Mouse (Mus musculus) brain, embryonic 18.5 days (tissue): ENCODE data around the gene Olfr460.
"Not testable (repeated sequence)": the region's sequence is repeated elsewhere in the genome, so short reads cannot be mapped to it uniquely, and the experiment has no call there.

Experiments
- DNase-seq: peaks from one replicate; pipeline ENCODE4 v3.0.0-alpha.2; 2012; ENCODE audit warnings: low read depth, low spot score

Olfr460 gene

DNA sequence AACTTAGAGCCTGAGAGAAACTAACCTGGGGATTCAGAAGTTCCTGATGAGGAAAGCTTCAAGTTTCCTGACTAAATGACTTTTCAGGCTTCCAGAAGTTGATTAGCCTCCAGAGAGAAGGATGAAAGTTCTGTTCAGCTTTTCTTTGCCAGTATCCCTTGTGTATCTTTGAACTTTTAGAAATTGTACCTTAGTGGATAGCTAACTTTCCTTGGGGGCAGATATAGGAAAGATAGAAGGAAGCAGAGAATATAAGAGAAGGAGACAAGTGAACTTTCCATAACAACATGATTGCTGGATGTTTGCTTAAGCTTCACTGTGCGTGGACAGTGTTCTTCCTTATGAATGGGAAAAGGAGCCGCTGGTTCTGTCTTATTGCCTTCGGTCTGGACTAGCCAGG lies at the start of gene Olfr460:
TSS of gene Olfr460 (plus strand) at position 301 of the 400 bp plus-strand sequence.
- DNase-seq: no peak

DNA sequence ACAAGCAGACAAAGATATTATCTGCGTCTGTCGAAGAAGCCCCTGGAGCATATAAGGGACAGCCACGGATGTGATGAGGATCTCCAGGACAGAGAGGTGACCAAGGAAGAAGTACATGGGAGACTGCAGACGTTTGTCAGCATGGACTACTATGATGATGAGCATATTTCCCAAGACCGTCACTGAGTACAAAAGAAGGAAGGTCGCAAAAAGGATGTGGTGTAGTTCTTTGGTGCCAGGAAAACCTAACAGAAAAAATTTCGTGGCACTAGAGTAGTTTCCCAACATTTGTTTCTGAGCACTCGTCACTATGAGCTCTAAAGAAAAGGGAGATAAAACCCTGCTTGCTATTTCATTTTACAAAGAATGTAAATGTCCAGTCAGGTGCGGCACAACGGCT lies 24.6 kb upstream of the Olfr460 start:
- no peak for DNase-seq

DNA sequence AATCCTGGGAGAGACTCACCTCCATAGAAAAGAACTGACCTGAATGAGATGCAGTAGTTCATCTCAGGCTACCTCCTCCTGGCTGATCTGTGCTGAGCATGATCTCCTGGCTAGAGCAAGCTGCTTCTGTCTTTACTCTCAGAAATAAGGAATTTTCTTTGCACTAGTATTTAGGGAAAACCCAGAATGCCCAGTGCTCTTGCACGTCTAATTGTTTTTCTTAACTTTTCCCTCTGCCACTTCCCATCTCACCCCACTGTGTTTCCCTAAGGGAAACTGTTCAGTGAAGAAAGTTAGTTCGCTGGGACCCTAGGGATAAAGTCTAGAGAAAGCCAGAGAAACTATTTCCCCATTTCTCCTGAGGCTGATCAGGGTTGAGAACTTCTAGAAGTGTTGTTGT lies 14.3 kb upstream of the Olfr460 start, which contains the start of gene Olfr461:
TSS of gene Olfr461 (minus strand) at position 101 of the 400 bp plus-strand sequence.
- DNase-seq: no peak

DNA sequence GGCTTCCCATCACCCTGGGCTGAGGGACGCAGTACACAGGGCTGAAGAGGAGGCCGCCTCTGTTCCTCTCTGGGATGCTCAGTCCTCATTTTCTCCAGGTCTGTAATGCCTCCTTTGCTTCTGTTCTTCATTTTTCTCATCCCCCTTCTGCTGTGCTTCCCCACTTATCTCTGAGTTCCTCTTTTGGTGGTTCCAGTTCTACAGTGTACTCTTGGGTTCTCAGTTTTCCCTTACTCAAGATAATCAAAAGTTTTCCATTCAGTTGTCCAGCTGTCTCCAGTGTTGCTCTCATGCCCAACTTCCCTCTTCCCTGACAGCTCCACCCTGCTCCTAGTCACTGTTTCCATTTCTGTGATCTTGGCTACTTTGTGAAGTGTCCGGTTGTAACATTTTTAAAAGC lies 4.3 kb downstream of the Olfr460 start:
- DNase-seq: no peak

DNA sequence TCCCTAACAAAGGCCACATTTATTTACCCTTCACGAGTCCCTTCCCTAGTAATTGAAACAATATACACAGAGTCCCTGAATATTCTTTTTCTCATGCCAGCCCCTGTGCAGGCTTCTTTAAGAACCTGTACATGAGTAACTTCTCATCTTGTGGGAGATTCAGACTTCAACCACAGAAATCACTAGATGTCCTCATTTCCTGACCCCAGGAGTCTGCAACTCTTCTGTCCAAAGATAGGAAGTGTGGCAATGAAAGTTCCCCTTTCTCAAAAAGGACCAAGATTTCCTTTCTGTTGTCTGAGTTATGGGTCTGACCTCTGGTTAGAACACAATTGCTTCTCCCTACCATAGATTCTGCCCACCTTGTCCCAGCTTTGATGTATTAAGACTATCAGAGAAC lies 7.0 kb downstream of the Olfr460 start:
- DNase-seq: no peak

- DNase-seq: no peak
Measured at GRCm38 (mm10) chr6:40584336-40584735, 15.0 kb downstream of the Olfr460 start.

GRCm38 (mm10) chr6:40585645-40586044 lies 16.4 kb downstream of the Olfr460 start, which contains the start of gene Clec5a:
TSS of gene Clec5a (minus strand) at chr6:40585821.
- no peak for DNase-seq

DNA sequence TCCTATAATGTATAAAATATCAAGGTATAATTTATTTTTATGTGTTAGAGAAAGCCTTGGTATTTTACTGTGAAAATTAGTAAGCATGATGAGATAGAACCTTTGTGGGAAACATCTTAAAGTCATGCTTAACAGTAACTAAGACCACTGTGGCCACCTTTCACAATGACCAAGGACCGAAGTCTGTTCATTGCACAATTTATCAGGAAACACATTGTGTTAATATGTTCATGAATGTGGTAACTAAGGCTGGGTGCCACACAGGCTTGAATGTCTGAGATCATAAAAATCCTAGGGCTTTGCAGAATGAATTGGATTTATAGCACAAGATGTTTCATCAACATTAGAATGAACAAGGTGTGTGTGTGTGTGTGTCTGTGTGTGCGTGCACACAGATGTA lies 19.1 kb downstream of the Olfr460 start:
- no peak for DNase-seq

- DNase-seq: no peak
Measured at GRCm38 (mm10) chr6:40594804-40595550, 25.7 kb downstream of the Olfr460 start.

DNA sequence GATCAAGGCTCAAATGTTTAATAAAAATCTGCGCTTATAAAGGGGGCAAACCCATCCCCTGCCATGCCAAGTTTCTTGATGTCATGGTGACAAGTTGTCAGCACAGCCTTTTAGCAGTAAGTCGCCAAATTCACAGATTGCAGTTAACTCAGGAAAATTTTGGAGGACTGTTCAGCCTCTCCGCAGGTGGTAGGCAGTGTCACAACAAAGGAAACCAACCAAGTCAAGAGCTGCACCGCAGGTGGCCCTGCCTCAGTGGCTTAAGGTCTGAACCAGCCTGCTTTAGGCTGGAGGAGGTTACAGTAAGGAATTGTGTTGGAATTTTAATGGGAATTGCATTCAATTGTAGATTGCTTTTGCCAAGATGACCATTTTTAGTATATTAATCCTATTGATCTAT lies 29.3 kb downstream of the Olfr460 start:
- not testable (repeated sequence) for DNase-seq

GRCm38 (mm10) chr6:40607431-40607830 lies 38.1 kb downstream of the Olfr460 start:
- DNase-seq: no peak

DNA sequence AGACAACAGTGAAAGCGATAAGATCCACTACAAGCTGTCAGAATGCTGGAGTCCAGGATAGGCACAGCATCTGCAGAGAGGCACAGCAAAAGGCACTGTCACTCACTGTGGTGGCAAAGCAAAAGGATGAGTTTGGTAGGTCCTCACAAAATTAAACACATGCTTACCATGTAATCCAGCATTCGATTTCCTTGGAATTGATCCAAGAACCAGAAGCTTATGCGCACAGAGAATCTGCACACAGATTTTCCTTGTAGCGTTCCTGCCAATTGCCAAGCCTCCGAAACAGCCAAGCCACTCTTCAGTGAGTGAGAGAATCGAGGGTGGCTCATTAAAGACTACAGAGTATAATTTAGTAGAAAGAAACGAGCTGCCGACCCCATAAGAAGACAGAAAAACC lies 41.0 kb downstream of the Olfr460 start:
- peak; percentile 60 for DNase-seq

DNA sequence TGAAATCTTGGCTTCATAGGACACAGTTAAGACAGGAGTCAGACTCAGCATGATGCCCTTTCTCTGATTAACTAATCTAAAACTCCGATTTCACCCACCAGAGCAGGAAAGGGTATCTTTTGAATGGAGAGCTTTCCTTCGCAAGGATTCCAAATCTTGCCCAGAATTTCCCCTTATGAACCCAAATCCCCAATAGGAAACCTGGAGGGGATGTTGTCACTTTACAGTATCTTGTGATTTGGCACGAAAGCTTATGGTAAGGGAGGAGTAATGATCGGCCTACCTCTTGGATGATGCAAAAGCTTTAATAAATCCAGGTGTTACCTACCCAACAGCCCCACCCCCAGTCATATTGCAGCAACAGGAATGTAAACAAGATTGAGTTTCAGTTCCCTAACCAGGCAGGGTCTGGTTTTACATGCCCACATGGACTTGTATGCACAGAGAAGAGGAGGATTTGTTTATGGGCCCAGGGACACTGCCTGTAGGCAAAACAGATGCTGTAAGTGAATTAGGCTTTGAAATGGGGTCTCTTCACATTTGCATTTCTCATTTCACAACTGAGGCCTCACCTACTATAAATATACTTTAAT lies 44.1 kb downstream of the Olfr460 start, which contains the start of gene Tas2r138:
TSS of gene Tas2r138 (minus strand) at position 51 of the 593 bp plus-strand sequence.
- no peak for DNase-seq

GRCm38 (mm10) chr6:40617965-40618364 lies 48.7 kb downstream of the Olfr460 start:
- DNase-seq: peak; percentile 34
